Mouse (Mus musculus): Measurements from ENCODE around the gene Taf15. TPM values are rescaled to one million over a fixed set of nuclear protein-coding genes. Genes with fewer than 3 reads are reported as not detected.

Gene Taf15
- 8.3 and 9.5 TPM in 2 replicates for polyA plus RNA-seq (2015; fragmentation: Nextera tagmentation; extraction: Ambion mirVana)

DNA sequence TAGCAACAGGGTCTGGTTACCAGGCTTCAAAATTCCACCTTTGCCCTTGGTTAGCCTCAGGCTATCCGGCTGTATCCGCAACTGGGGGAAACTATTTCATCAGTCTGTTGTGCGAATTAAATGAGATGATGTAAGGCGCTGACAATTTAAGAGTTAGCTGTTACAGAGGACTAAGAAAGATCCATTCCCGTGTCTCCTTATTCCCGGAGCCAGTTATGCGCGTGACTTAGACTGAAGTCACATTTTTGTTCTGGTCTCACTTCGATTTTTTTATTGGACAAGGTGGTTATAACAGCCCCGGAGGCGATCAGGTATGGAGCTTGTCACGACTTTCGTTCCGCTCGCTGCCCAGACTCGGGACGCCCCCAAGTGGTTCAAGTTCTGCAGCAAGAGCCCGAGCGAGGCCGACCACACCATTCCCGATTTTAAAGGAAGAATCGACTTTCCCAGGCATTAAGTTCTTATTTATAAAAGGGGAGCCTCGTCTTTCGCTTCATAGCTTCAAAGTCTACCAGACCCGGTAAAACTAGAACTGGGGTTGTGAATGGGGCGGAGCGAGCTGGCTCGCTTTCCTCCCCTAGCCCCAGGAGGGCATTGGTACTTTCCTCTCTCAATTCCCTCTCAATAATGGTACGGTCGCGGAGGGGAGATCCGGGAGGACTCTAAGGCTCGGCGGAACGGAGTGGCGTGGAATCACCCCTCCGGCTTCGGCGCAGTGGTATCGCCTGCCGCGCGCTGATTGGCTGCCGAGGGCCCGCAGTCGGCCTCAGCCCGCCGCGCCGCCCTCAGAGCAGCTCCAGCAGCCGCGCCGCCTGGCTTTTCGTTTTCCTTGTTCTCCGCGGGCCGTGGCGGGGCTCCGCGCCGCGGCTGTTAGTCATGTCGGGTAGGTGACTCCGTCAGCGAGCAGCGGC lies at the start of gene Taf15:
Gene Taf15 (plus strand): TSS at position 763 of the 911 bp plus-strand sequence.
- WGBS: under 1% methylated on average over 66 of the region's 66 CpGs
- Histone ChIP-seq H3K36me3 (ENCODE audit: control insufficient read depth, insufficient read depth) (no peaks in the 10 kb centered on the region), H3K27ac (ENCODE audit: low read length) (peak within 1 kb of the TSS; percentile 92), H3K4me1 (ENCODE audit: control insufficient read depth, insufficient read depth, low read length) (peaks cover 27% of the 10 kb centered on the region), H3K27me3 (ENCODE audit: control insufficient read depth, insufficient read depth, low read length) (no peaks in the 10 kb centered on the region), H3K4me2 (ENCODE audit: low read depth, low read length) (peak within 1 kb of the TSS; percentile 79), H3K4me3 (ENCODE audit: low read length) (peak within 1 kb of the TSS; percentile 81), H3K9ac (ENCODE audit: low read length) (peak within 1 kb of the TSS; percentile 93), H3K9me3 (replicated peaks; ENCODE audit: control insufficient read depth, low read length) (peaks cover 4% of the 10 kb centered on the region)
- peak; percentile 98 for ATAC-seq (replicated peaks; ENCODE audit: extremely low read depth, insufficient read depth, low FRiP score)

DNA sequence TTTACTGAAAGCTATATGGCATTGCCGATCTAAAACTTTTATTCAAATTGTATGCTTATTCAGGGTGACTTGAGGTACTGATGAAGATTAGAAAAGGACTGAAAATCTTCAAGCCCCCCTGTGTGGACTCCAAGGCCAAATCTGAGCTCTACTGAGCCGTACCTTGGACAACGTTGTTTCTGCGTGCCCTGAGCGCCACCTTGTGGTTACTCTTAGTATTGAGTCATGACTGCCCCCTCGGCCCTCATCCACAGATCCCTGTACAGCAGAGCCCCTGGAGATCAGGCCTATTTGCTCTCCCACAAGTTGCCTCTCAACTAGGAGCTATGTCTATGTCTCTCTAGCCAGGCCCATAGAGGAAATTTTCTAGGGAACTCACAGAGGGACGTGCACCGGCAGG lies 48.2 kb upstream of the Taf15 start:
- H3K27ac ChIP-seq (ENCODE audit: low read length): no peak overlapping the region
- no peak overlapping the region for H3K4me2 ChIP-seq (ENCODE audit: low read depth, low read length)
- no peak overlapping the region for H3K9ac ChIP-seq (ENCODE audit: low read length)
- no peaks in the 10 kb centered on the region for H3K4me1 ChIP-seq (ENCODE audit: control insufficient read depth, insufficient read depth, low read length)
- ATAC-seq (replicated peaks; ENCODE audit: extremely low read depth, insufficient read depth, low FRiP score): no peak
- H3K36me3 ChIP-seq (ENCODE audit: control insufficient read depth, insufficient read depth): no peaks in the 10 kb centered on the region
- WGBS: 7% methylated on average over 8 of the region's 8 CpGs
- no peaks in the 10 kb centered on the region for H3K9me3 ChIP-seq (replicated peaks; ENCODE audit: control insufficient read depth, low read length)
- peaks cover 31% of the 10 kb centered on the region for H3K27me3 ChIP-seq (ENCODE audit: control insufficient read depth, insufficient read depth, low read length)
- no peak overlapping the region for H3K4me3 ChIP-seq (ENCODE audit: low read length)

DNA sequence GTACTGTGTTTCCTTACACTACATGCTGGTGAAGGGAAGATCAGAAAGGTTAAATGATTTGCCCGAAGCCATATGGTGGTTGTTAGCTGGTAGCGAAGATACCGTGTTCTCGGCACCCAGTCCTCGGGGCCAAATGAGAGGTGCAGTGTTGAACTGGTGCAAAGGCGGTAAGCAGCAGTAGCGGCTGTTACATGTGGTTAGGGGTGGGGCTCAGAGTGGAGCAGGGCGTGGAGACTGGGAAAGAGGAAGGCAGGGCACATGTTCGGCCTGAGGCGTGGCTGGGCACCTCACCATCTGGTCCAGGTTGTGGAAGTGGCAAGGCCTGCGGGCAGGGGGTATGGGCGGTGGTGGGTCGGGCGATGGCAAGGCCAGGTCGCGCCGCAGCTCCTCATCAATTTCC lies 45.9 kb upstream of the Taf15 start:
- peak overlapping the region; percentile 1 for H3K4me3 ChIP-seq (ENCODE audit: low read length)
- H3K36me3 ChIP-seq (ENCODE audit: control insufficient read depth, insufficient read depth): no peaks in the 10 kb centered on the region
- H3K4me1 ChIP-seq (ENCODE audit: control insufficient read depth, insufficient read depth, low read length): peaks cover 11% of the 10 kb centered on the region
- H3K9ac ChIP-seq (ENCODE audit: low read length): no peak overlapping the region
- H3K9me3 ChIP-seq (replicated peaks; ENCODE audit: control insufficient read depth, low read length): no peaks in the 10 kb centered on the region
- H3K27ac ChIP-seq (ENCODE audit: low read length): no peak overlapping the region
- peaks cover 14% of the 10 kb centered on the region; the same call in 1 of the 2 replicates for H3K27me3 ChIP-seq (ENCODE audit: control insufficient read depth, insufficient read depth, low read length)
- ATAC-seq (replicated peaks; ENCODE audit: extremely low read depth, insufficient read depth, low FRiP score): 0 out of 2 replicates have a peak, but pooled peaks have one; percentile 5
- peak overlapping the region; percentile 23 for H3K4me2 ChIP-seq (ENCODE audit: low read depth, low read length)
- 23% methylated on average over 17 of the region's 17 CpGs for WGBS

DNA sequence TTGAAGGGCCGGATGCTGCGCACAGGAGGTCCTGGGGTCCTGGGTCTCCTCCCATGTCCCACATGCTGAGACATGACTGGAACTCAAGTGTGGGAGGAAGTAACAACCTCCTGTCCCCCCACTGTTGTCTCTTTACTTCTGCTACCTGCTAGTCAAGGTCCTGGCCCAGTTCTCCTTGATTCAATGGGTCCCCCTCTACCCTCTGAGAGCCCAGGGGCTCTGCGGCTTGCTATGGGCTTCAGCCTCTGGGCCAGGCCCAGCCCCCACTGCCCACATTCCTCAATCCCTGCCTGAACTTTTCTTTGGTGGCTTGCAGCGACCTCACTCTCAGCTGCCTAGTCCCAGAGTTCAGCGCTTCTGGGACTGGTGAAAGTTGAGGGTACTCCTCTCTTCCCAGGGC lies 43.5 kb upstream of the Taf15 start, which contains the start of gene Gas2l2:
Gene Gas2l2 (minus strand): TSS at position 101 of the 400 bp plus-strand sequence.
- Histone ChIP-seq H3K27me3 (ENCODE audit: control insufficient read depth, insufficient read depth, low read length) (peaks cover 7% of the 10 kb centered on the region; the same call in 1 of the 2 replicates), H3K9ac (ENCODE audit: low read length) (no peak within 1 kb of the TSS), H3K4me2 (ENCODE audit: low read depth, low read length) (peak within 1 kb of the TSS; percentile 6; the same call in 1 of the 2 replicates), H3K9me3 (replicated peaks; ENCODE audit: control insufficient read depth, low read length) (no peaks in the 10 kb centered on the region), H3K36me3 (ENCODE audit: control insufficient read depth, insufficient read depth) (no peaks in the 10 kb centered on the region), H3K27ac (ENCODE audit: low read length) (no peak within 1 kb of the TSS), H3K4me3 (ENCODE audit: low read length) (no peak within 1 kb of the TSS), H3K4me1 (ENCODE audit: control insufficient read depth, insufficient read depth, low read length) (peaks cover 17% of the 10 kb centered on the region)
- WGBS: 51% methylated on average over 5 of the region's 5 CpGs
- ATAC-seq (replicated peaks; ENCODE audit: extremely low read depth, insufficient read depth, low FRiP score): no peak

DNA sequence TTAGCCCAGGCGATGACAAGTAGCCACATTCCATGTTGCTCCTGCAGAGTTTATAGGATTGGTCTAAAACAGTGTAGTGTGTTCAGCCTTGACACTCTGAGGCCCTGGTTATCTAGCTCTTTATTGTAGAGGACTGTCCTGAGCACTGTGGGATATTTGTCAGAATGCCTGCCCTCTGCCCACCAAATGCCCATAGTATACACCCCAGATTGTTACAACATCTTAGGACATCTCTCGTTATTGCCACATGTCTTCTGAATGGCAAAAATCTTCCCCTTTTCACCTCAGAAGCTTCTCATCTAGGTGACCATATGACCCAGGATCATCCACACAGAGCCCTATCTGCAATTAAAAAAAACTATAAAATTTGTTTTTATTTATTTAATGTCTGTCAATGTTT lies 40.4 kb upstream of the Taf15 start:
- no peak overlapping the region for H3K9ac ChIP-seq (ENCODE audit: low read length)
- WGBS: 53% methylated on average over 2 of the region's 2 CpGs
- no peaks in the 10 kb centered on the region for H3K36me3 ChIP-seq (ENCODE audit: control insufficient read depth, insufficient read depth)
- H3K9me3 ChIP-seq (replicated peaks; ENCODE audit: control insufficient read depth, low read length): no peaks in the 10 kb centered on the region
- peaks cover 3% of the 10 kb centered on the region for H3K27me3 ChIP-seq (ENCODE audit: control insufficient read depth, insufficient read depth, low read length)
- no peak overlapping the region for H3K4me2 ChIP-seq (ENCODE audit: low read depth, low read length)
- no peak overlapping the region for H3K4me3 ChIP-seq (ENCODE audit: low read length)
- H3K4me1 ChIP-seq (ENCODE audit: control insufficient read depth, insufficient read depth, low read length): peaks cover 17% of the 10 kb centered on the region
- no peak overlapping the region for H3K27ac ChIP-seq (ENCODE audit: low read length)
- ATAC-seq (replicated peaks; ENCODE audit: extremely low read depth, insufficient read depth, low FRiP score): no peak; the same call in 1 of the 2 replicates

DNA sequence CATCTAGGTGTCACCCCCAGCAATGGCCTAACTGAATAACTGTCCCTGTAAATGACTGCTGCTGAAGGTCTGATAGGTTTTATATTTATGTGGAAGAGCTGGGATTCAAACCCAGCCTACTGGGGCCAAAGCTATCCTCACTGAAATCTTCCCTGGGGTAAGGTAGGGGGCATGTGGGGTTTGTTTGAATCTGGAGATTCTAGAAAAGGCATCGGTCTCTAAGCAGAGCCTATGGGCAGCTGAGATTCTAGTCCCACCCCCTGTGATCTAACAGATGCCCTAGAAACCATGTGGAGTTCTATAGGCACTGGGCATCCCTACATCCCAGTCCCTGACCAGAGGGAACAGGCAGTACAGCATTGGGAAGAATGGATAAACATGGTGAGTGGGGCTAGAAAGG lies 35.5 kb upstream of the Taf15 start, which contains the start of gene 1700020L24Rik:
Gene 1700020L24Rik (plus strand): TSS at position 301 of the 400 bp plus-strand sequence.
- H3K4me1 ChIP-seq (ENCODE audit: control insufficient read depth, insufficient read depth, low read length): peaks cover 17% of the 10 kb centered on the region
- H3K4me2 ChIP-seq (ENCODE audit: low read depth, low read length): no peak within 1 kb of the TSS
- no peak for ATAC-seq (replicated peaks; ENCODE audit: extremely low read depth, insufficient read depth, low FRiP score)
- H3K27ac ChIP-seq (ENCODE audit: low read length): no peak within 1 kb of the TSS
- no peaks in the 10 kb centered on the region for H3K36me3 ChIP-seq (ENCODE audit: control insufficient read depth, insufficient read depth)
- H3K9me3 ChIP-seq (replicated peaks; ENCODE audit: control insufficient read depth, low read length): no peaks in the 10 kb centered on the region
- H3K9ac ChIP-seq (ENCODE audit: low read length): no peak within 1 kb of the TSS
- no peak within 1 kb of the TSS for H3K4me3 ChIP-seq (ENCODE audit: low read length)
- peaks cover 9% of the 10 kb centered on the region for H3K27me3 ChIP-seq (ENCODE audit: control insufficient read depth, insufficient read depth, low read length)
- 91% methylated on average over 1 of the region's 1 CpGs for WGBS

DNA sequence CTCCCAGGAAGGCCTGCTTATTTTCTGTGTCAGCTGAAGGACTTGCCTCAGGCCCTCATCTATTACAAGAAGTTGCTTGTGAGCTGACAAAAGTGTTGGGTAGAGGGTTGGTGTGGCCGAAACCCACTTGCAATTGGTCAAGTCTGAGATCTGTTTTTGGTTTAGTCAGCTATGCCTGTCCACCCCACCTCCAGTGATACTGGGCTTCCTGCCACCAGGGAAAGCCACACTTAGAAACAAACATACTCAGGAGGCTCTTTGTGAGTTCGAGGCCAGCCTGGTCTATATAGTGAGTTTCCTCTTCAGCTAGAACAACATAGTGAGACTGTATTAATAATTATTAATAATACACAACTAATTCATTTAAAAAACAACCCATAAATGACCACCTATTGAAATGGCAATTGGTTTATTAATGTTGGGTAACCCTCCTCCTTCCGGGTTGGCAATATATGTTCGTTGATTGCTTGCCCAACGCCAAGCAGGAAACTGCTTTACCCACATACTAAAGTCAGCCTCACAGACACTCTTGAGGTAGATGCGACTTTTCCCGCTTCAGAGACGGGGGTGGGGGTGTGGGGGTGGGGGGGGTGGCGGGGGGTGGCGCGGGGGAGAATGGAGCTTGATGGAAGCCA lies 33.3 kb upstream of the Taf15 start:
- peak overlapping the region; percentile 74; the same call in 1 of the 2 replicates for H3K9ac ChIP-seq (ENCODE audit: low read length)
- WGBS: 30% methylated on average over 11 of the region's 11 CpGs
- no peaks in the 10 kb centered on the region for H3K36me3 ChIP-seq (ENCODE audit: control insufficient read depth, insufficient read depth)
- peak overlapping the region; percentile 93 for H3K4me2 ChIP-seq (ENCODE audit: low read depth, low read length)
- H3K4me3 ChIP-seq (ENCODE audit: low read length): peak overlapping the region; percentile 76
- no peaks in the 10 kb centered on the region for H3K9me3 ChIP-seq (replicated peaks; ENCODE audit: control insufficient read depth, low read length)
- H3K27me3 ChIP-seq (ENCODE audit: control insufficient read depth, insufficient read depth, low read length): peaks cover 26% of the 10 kb centered on the region
- no peak for ATAC-seq (replicated peaks; ENCODE audit: extremely low read depth, insufficient read depth, low FRiP score)
- no peak overlapping the region for H3K27ac ChIP-seq (ENCODE audit: low read length)
- peaks cover 28% of the 10 kb centered on the region for H3K4me1 ChIP-seq (ENCODE audit: control insufficient read depth, insufficient read depth, low read length)

DNA sequence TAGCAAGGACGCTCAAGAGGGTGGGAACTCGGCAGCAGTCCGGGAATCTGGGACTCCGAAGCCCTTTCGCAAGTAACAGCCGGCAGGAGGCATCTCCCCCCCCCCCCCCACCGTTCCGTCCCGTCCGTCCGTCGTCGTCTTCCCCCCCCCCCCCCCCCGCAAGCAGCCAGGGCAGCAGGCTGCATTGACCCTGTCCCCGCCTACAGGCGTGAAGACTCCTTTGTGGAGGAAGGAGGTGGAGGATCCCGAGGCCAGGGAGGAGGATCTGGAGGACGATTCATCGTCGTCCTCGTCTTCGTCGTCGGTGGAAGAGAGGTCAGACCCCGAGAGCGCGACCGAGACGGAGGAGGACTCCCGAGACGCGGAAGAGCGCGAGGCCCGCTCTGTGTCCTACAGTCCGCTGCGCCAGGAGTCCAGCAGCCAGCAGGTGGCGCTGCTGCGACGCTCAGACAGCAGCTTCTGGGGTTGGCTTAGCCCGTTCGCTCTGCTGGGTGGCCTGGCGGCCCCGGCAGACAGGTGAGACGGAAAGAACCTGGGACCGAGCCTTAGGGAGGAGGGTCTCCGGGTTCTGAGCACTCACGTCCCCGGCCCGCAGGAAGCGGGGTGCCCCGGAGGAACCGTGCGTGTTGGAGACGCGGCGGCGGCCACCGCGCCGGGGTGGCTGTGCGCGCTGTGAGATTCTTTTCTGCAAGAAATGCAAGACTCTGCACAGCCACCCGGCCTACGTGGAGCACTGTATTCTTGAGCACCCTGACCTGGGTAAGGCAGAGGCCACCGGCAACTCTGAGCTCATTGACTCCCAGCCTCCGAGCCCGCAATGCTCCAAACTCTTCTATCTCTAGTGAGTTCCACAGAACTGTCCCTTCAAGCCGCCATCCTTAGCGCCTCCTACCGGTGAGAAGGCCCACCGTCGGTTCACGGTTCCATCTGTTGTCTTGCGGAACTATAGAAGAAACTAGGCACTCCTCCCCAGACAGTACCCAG lies 32.5 kb upstream of the Taf15 start:
- Histone ChIP-seq H3K4me3 (ENCODE audit: low read length) (peak overlapping the region; percentile 76), H3K4me1 (ENCODE audit: control insufficient read depth, insufficient read depth, low read length) (peaks cover 30% of the 10 kb centered on the region), H3K9me3 (replicated peaks; ENCODE audit: control insufficient read depth, low read length) (no peaks in the 10 kb centered on the region), H3K27ac (ENCODE audit: low read length) (peak overlapping the region; percentile 68), H3K9ac (ENCODE audit: low read length) (peak overlapping the region; percentile 74), H3K27me3 (ENCODE audit: control insufficient read depth, insufficient read depth, low read length) (peaks cover 30% of the 10 kb centered on the region), H3K4me2 (ENCODE audit: low read depth, low read length) (peak overlapping the region; percentile 93), H3K36me3 (ENCODE audit: control insufficient read depth, insufficient read depth) (no peaks in the 10 kb centered on the region)
- under 1% methylated on average over 63 of the region's 75 CpGs for WGBS
- peak; percentile 91 for ATAC-seq (replicated peaks; ENCODE audit: extremely low read depth, insufficient read depth, low FRiP score)

All from heart, embryonic 16.5 days (tissue).